ENCODE assay signal across 19 mouse cellular contexts in genomic region chr8:45469006-45469405, GRCm38 (mm10). TPM values are rescaled to one million over a fixed set of nuclear protein-coding genes. Genes with fewer than 3 reads are reported as not detected.
DNase-seq lines count a peak whose midpoint lies in the region; ATAC-seq and TF ChIP-seq lines count a peak whose summit lies in the region.
"Had no signal": no experiment of that assay in that cellular context is flagged by ENCODE, and none has a peak within 500 bp of the region (broad histone marks: within the 10 kb centered on the region; RNA-seq: fewer than 3 reads in every experiment).

No protein-coding gene starts in this region.

- H3K36me3 ChIP-seq in forebrain, embryonic 13.5 days (ENCODE audit: poor library complexity, severe bottlenecking), result no peaks in the 10 kb centered on the region
- no peaks in the 10 kb centered on the region for H3K36me3 ChIP-seq in forebrain, embryonic 16.5 days (ENCODE audit: control insufficient read depth, insufficient read depth)
- H3K36me3 ChIP-seq in hindbrain, embryonic 16.5 days (ENCODE audit: control insufficient read depth, insufficient read depth, low read length), result no peaks in the 10 kb centered on the region
- no peaks in the 10 kb centered on the region for H3K36me3 ChIP-seq in hindbrain, embryonic 11.5 days (ENCODE audit: control insufficient read depth, insufficient read depth, low read length)
- no peaks in the 10 kb centered on the region for H3K36me3 ChIP-seq in midbrain, postnatal 0 days (ENCODE audit: insufficient read depth, low read length)
- H3K36me3 ChIP-seq in midbrain, embryonic 16.5 days (ENCODE audit: control insufficient read depth, insufficient read depth, low read length), result no peaks in the 10 kb centered on the region
- H3K36me3 ChIP-seq: embryonic facial prominence, embryonic 12.5 days; heart, embryonic 12.5 days; heart, embryonic 15.5 days; intestine, embryonic 15.5 days had no signal

- H3K9ac ChIP-seq in forebrain, embryonic 13.5 days, result no peak overlapping the region
- no peak overlapping the region for H3K9ac ChIP-seq in forebrain, embryonic 16.5 days (replicated peaks; ENCODE audit: low read depth, low read length)
- H3K9ac ChIP-seq in hindbrain, embryonic 16.5 days (ENCODE audit: low read depth, low read length), result no peak overlapping the region
- H3K9ac ChIP-seq in hindbrain, embryonic 11.5 days (ENCODE audit: low read depth, low read length), result no peak overlapping the region
- H3K9ac ChIP-seq in midbrain, postnatal 0 days (replicated peaks; ENCODE audit: low read length, poor library complexity, severe bottlenecking), result no peak overlapping the region
- no peak overlapping the region for H3K9ac ChIP-seq in midbrain, embryonic 16.5 days (ENCODE audit: low read depth, low read length)
- H3K9ac ChIP-seq: embryonic facial prominence, embryonic 12.5 days; heart, embryonic 12.5 days; heart, embryonic 15.5 days; hindbrain, embryonic 14.5 days; intestine, embryonic 15.5 days had no signal

- whole genome bisulfite sequencing in forebrain, embryonic 13.5 days, result 43% methylated on average over 2 of the region's 2 CpGs
- 37% methylated on average over 2 of the region's 2 CpGs for WGBS in forebrain, embryonic 16.5 days
- 61% methylated on average over 2 of the region's 2 CpGs for WGBS in hindbrain, embryonic 16.5 days
- 82% methylated on average over 2 of the region's 2 CpGs for WGBS in hindbrain, embryonic 11.5 days
- WGBS in midbrain, postnatal 0 days, result 69% methylated on average over 2 of the region's 2 CpGs
- 72% methylated on average over 2 of the region's 2 CpGs for WGBS in midbrain, embryonic 16.5 days

- peak overlapping the region; percentile 69; the same call in 1 of the 2 replicates for H3K27ac ChIP-seq in forebrain, embryonic 13.5 days
- H3K27ac ChIP-seq in forebrain, embryonic 16.5 days (ENCODE audit: low read length), result no peak overlapping the region
- H3K27ac ChIP-seq in hindbrain, embryonic 16.5 days (ENCODE audit: low read depth, low read length), result no peak overlapping the region
- H3K27ac ChIP-seq in hindbrain, embryonic 11.5 days (ENCODE audit: low read depth, low read length), result no peak overlapping the region
- H3K27ac ChIP-seq in midbrain, postnatal 0 days (ENCODE audit: low read depth, low read length), result no peak overlapping the region
- H3K27ac ChIP-seq in midbrain, embryonic 16.5 days (ENCODE audit: low read length), result no peak overlapping the region
- H3K27ac ChIP-seq: embryonic facial prominence, embryonic 12.5 days; heart, embryonic 15.5 days; intestine, embryonic 15.5 days had no signal

- H3K4me3 ChIP-seq in forebrain, embryonic 13.5 days, result no peak overlapping the region
- no peak overlapping the region for H3K4me3 ChIP-seq in forebrain, embryonic 16.5 days (replicated peaks; ENCODE audit: low read length)
- H3K4me3 ChIP-seq in hindbrain, embryonic 16.5 days (ENCODE audit: low read length), result no peak overlapping the region
- H3K4me3 ChIP-seq in hindbrain, embryonic 11.5 days (ENCODE audit: low read depth, low read length), result no peak overlapping the region
- no peak overlapping the region for H3K4me3 ChIP-seq in midbrain, postnatal 0 days (ENCODE audit: low read depth, low read length)
- H3K4me3 ChIP-seq in midbrain, embryonic 16.5 days (ENCODE audit: low read depth, low read length), result no peak overlapping the region
- H3K4me3 ChIP-seq: embryonic facial prominence, embryonic 12.5 days; erythroblast, embryonic 14.5 days; heart, embryonic 12.5 days; heart, embryonic 15.5 days; intestine, embryonic 15.5 days had no signal

- no peak for TF ChIP-seq CTCF in midbrain, postnatal 0 days (IDR thresholded peaks at IDR 0.05)

- no peaks in the 10 kb centered on the region for H3K9me3 ChIP-seq in forebrain, embryonic 13.5 days (replicated peaks)
- no peaks in the 10 kb centered on the region for H3K9me3 ChIP-seq in forebrain, embryonic 16.5 days (ENCODE audit: control insufficient read depth, low read length)
- no peaks in the 10 kb centered on the region for H3K9me3 ChIP-seq in hindbrain, embryonic 16.5 days (ENCODE audit: control insufficient read depth, low read length)
- H3K9me3 ChIP-seq in hindbrain, embryonic 11.5 days (ENCODE audit: control insufficient read depth, low read length), result no peaks in the 10 kb centered on the region
- H3K9me3 ChIP-seq in midbrain, postnatal 0 days (ENCODE audit: low read length), result no peaks in the 10 kb centered on the region
- no peaks in the 10 kb centered on the region for H3K9me3 ChIP-seq in midbrain, embryonic 16.5 days (replicated peaks; ENCODE audit: control insufficient read depth, low read length, poor library complexity, severe bottlenecking)
- H3K9me3 ChIP-seq: embryonic facial prominence, embryonic 12.5 days; heart, embryonic 12.5 days; heart, embryonic 15.5 days; intestine, embryonic 15.5 days had no signal

- no peaks in the 10 kb centered on the region for H3K27me3 ChIP-seq in forebrain, embryonic 13.5 days
- no peaks in the 10 kb centered on the region for H3K27me3 ChIP-seq in forebrain, embryonic 16.5 days (replicated peaks; ENCODE audit: control insufficient read depth, insufficient read depth, low read length)
- H3K27me3 ChIP-seq in hindbrain, embryonic 16.5 days (replicated peaks; ENCODE audit: control insufficient read depth, insufficient read depth, low read length), result no peaks in the 10 kb centered on the region
- no peaks in the 10 kb centered on the region for H3K27me3 ChIP-seq in hindbrain, embryonic 11.5 days (ENCODE audit: control insufficient read depth, insufficient read depth, low read length)
- no peaks in the 10 kb centered on the region for H3K27me3 ChIP-seq in midbrain, postnatal 0 days (ENCODE audit: insufficient read depth, low read length)
- no peaks in the 10 kb centered on the region for H3K27me3 ChIP-seq in midbrain, embryonic 16.5 days (ENCODE audit: control insufficient read depth, insufficient read depth, low read depth, low read length)
- H3K27me3 ChIP-seq: embryonic facial prominence, embryonic 12.5 days; heart, embryonic 12.5 days; heart, embryonic 15.5 days; intestine, embryonic 15.5 days had no signal

- no peak for DNase-seq in hindbrain, embryonic 11.5 days (ENCODE audit: low spot score)
- DNase-seq in midbrain, postnatal 0 days (ENCODE audit: low spot score), result peak; percentile 56
- no peak for DNase-seq in retina, embryonic 14.5 days (ENCODE audit: low spot score)
- DNase-seq: cerebellum, adult 9-10 months; gastrocnemius, postnatal 25 days; heart, adult 18-20 months had no signal

- peak; percentile 3; the same call in 1 of the 2 replicates for ATAC-seq in forebrain, embryonic 13.5 days
- no peak for ATAC-seq in forebrain, embryonic 16.5 days
- peak; percentile 40; the same call in 1 of the 2 replicates for ATAC-seq in hindbrain, embryonic 16.5 days
- ATAC-seq in hindbrain, embryonic 11.5 days (ENCODE audit: low FRiP score), result no peak
- ATAC-seq in midbrain, postnatal 0 days (ENCODE audit: low FRiP score), result no peak
- no peak for ATAC-seq in midbrain, embryonic 16.5 days
- ATAC-seq: activated CD4-positive, CD25-positive, alpha-beta regulatory T cell, adult 4 months; CD4-positive, CD25-positive, alpha-beta regulatory T cell, adult 4 months; intestine, embryonic 15.5 days had no signal

- H3K4me2 ChIP-seq in forebrain, embryonic 13.5 days, result no peak overlapping the region
- H3K4me2 ChIP-seq in forebrain, embryonic 16.5 days (ENCODE audit: low read length), result no peak overlapping the region
- H3K4me2 ChIP-seq in hindbrain, embryonic 16.5 days (ENCODE audit: low read length), result no peak overlapping the region
- H3K4me2 ChIP-seq in hindbrain, embryonic 11.5 days (replicated peaks; ENCODE audit: low read depth, low read length), result no peak overlapping the region
- H3K4me2 ChIP-seq in midbrain, postnatal 0 days (ENCODE audit: low read depth, low read length, poor library complexity, severe bottlenecking), result no peak overlapping the region
- no peak overlapping the region for H3K4me2 ChIP-seq in midbrain, embryonic 16.5 days (ENCODE audit: low read length)
- H3K4me2 ChIP-seq: embryonic facial prominence, embryonic 12.5 days; heart, embryonic 12.5 days; heart, embryonic 15.5 days; hindbrain, embryonic 14.5 days; intestine, embryonic 15.5 days had no signal

- H3K4me1 ChIP-seq in forebrain, embryonic 13.5 days, result peaks cover 20% of the 10 kb centered on the region
- H3K4me1 ChIP-seq in forebrain, embryonic 16.5 days (replicated peaks; ENCODE audit: control insufficient read depth, insufficient read depth, low read length), result no peaks in the 10 kb centered on the region
- H3K4me1 ChIP-seq in hindbrain, embryonic 16.5 days (ENCODE audit: control insufficient read depth, insufficient read depth, low read depth, low read length), result no peaks in the 10 kb centered on the region
- no peaks in the 10 kb centered on the region for H3K4me1 ChIP-seq in hindbrain, embryonic 11.5 days (replicated peaks; ENCODE audit: control insufficient read depth, insufficient read depth, low read length)
- H3K4me1 ChIP-seq in midbrain, postnatal 0 days (ENCODE audit: insufficient read depth, low read length), result no peaks in the 10 kb centered on the region
- H3K4me1 ChIP-seq in midbrain, embryonic 16.5 days (ENCODE audit: control insufficient read depth, insufficient read depth, low read length), result peaks cover 3% of the 10 kb centered on the region; the same call in 1 of the 2 replicates
- H3K4me1 ChIP-seq: embryonic facial prominence, embryonic 12.5 days; heart, embryonic 12.5 days; heart, embryonic 15.5 days; intestine, embryonic 15.5 days had no signal

RNA-seq across cellular contexts. Expression of gene Sorbs2, which starts 38.6 kb away (rescaled TPM):
- 101 and 107 TPM in 2 replicates for polyA plus RNA-seq in forebrain, embryonic 13.5 days (2015; fragmentation: Nextera tagmentation; extraction: Ambion mirVana)
- 79.8 and 92.6 TPM in 2 replicates for polyA plus RNA-seq in forebrain, embryonic 16.5 days (2015; fragmentation: Nextera tagmentation; extraction: Ambion mirVana)
- 40.8 and 53.1 TPM in 2 replicates for polyA plus RNA-seq in hindbrain, embryonic 16.5 days (2015; fragmentation: Nextera tagmentation; extraction: Ambion mirVana)
- 54.9 and 66.1 TPM in 2 replicates for polyA plus RNA-seq in hindbrain, embryonic 11.5 days (2014; fragmentation: Nextera tagmentation; extraction: Ambion mirVana)
- 79.5 and 84.9 TPM in 2 replicates for total RNA-seq in midbrain, postnatal 0 days (2014; rRNA removed)
- polyA plus RNA-seq in midbrain, postnatal 0 days (2015; fragmentation: Nextera tagmentation; extraction: Ambion mirVana), result 27.7 and 36.1 TPM in 2 replicates
- 60.9 and 67.7 TPM in 2 replicates for polyA plus RNA-seq in midbrain, embryonic 16.5 days (2015; fragmentation: Nextera tagmentation; extraction: Ambion mirVana)
- total RNA-seq: MEL had no signal

RNA-seq across cellular contexts. Expression of gene Tlr3, which starts 58.1 kb away (rescaled TPM):
- polyA plus RNA-seq in forebrain, embryonic 13.5 days (2015; fragmentation: Nextera tagmentation; extraction: Ambion mirVana), result 0.87 and 1.3 TPM in 2 replicates
- 0.98 and 0.99 TPM in 2 replicates for polyA plus RNA-seq in forebrain, embryonic 16.5 days (2015; fragmentation: Nextera tagmentation; extraction: Ambion mirVana)
- polyA plus RNA-seq in hindbrain, embryonic 16.5 days (2015; fragmentation: Nextera tagmentation; extraction: Ambion mirVana), result 0.80 and 1.4 TPM in 2 replicates
- 1.1 and 1.8 TPM in 2 replicates for polyA plus RNA-seq in hindbrain, embryonic 11.5 days (2014; fragmentation: Nextera tagmentation; extraction: Ambion mirVana)
- total RNA-seq in midbrain, postnatal 0 days (2014; rRNA removed), result 1.2 and 2.5 TPM in 2 replicates
- polyA plus RNA-seq in midbrain, postnatal 0 days (2015; fragmentation: Nextera tagmentation; extraction: Ambion mirVana), result 0.96 and 1.7 TPM in 2 replicates
- polyA plus RNA-seq in midbrain, embryonic 16.5 days (2015; fragmentation: Nextera tagmentation; extraction: Ambion mirVana), result 1.0 and 1.4 TPM in 2 replicates
- total RNA-seq: MEL had no signal
- polyA plus RNA-seq: erythroblast, embryonic 14.5 days had no signal

Comparison
In these comparisons a context has a peak if more than half of its experiments do, and no peak if none do; other contexts are left out.
1. ATAC-seq: peak in forebrain, embryonic 13.5 days (single experiment) and hindbrain, embryonic 16.5 days (single experiment); none in forebrain, embryonic 16.5 days (single experiment), hindbrain, embryonic 11.5 days (single experiment), midbrain, postnatal 0 days (single experiment) and midbrain, embryonic 16.5 days (single experiment).